Mouse (Mus musculus): ENCODE data around the gene Tmem163. TPM values are rescaled to one million over a fixed set of nuclear protein-coding genes. Genes with fewer than 3 reads are reported as not detected.

Gene Tmem163
- total and polyA plus RNA-seq, 3 experiments = not detected

GRCm38 (mm10) chr1:127511362-127511761, 168.0 kb downstream of the Tmem163 start:
- no peaks in the 10 kb centered on the region for H3K79me2 ChIP-seq (ENCODE audit: control insufficient read depth, insufficient read depth, low read length, poor library complexity)
- H3K27me3 ChIP-seq (ENCODE audit: control insufficient read depth in 1 of 2, insufficient read depth in 2 of 2, low read length in 2 of 2) = peaks cover 0 to 1% of the 10 kb centered on the region in 2 experiments; a peak in 1 of 4 replicates
- H3K4me1 ChIP-seq (ENCODE audit: control insufficient read depth in 1 of 2, insufficient read depth in 2 of 2, low read length in 2 of 2) = no peaks in the 10 kb centered on the region
- no peaks in the 10 kb centered on the region for H3K36me3 ChIP-seq (ENCODE audit: control insufficient read depth in 1 of 2, insufficient read depth in 2 of 2, low read length in 2 of 2)
- no peak overlapping the region for H3K9ac ChIP-seq (ENCODE audit: control insufficient read depth, low read depth, low read length, poor library complexity, severe bottlenecking)
- H3K4me3 ChIP-seq (ENCODE audit: control insufficient read depth in 1 of 2, insufficient read depth in 1 of 2, low read depth in 2 of 2, low read length in 2 of 2) = no peak overlapping the region
- no peak for DNase-seq (ENCODE audit: low read depth, low spot score)
- H3K27ac ChIP-seq (ENCODE audit: control insufficient read depth, low read depth, low read length) = no peak overlapping the region
- H3K9me3 ChIP-seq (replicated peaks; ENCODE audit: insufficient read depth, low read length) = no peaks in the 10 kb centered on the region
- TF ChIP-seq POLR2AphosphoS5 (IDR thresholded peaks at IDR 0.05; ENCODE audit: borderline replicate concordance, low read depth, low read length) (no peak), POLR2A (IDR thresholded peaks at IDR 0.05; ENCODE audit: control insufficient read depth in 1 of 2, insufficient read depth in 1 of 2, low read depth in 1 of 2, low read length in 2 of 2, poor library complexity in 1 of 2) (no peak), TBP (IDR thresholded peaks at IDR 0.05; ENCODE audit: low read depth, low read length) (no peak), SMC3 (IDR thresholded peaks at IDR 0.05; ENCODE audit: low read depth, low read length) (no peak), MEF2A (IDR thresholded peaks at IDR 0.05; ENCODE audit: extremely low read depth, insufficient replicate concordance, low read depth, low read length, poor library complexity, severe bottlenecking) (no peak), NELFE (IDR thresholded peaks at IDR 0.05; ENCODE audit: low read depth, low read length) (no peak), USF1 (IDR thresholded peaks at IDR 0.05; ENCODE audit: low read depth, low read length) (no peak), CTCF (IDR thresholded peaks at IDR 0.05 in 2 of 3, conservative IDR thresholded peaks at IDR 0.05 in 1 of 3; ENCODE audit: control insufficient read depth in 1 of 3, insufficient read depth in 1 of 3, low read depth in 2 of 3, low read length in 3 of 3, poor library complexity in 1 of 3, severe bottlenecking in 1 of 3) (no peak), SIN3A (IDR thresholded peaks at IDR 0.05; ENCODE audit: low read length) (no peak), RAD21 (IDR thresholded peaks at IDR 0.05; ENCODE audit: low read depth, low read length) (no peak), ETS1 (IDR thresholded peaks at IDR 0.05; ENCODE audit: low read depth, low read length) (no peak), EP300 (IDR thresholded peaks at IDR 0.05; ENCODE audit: low read depth in 1 of 2, low read length in 2 of 2) (no peak), TAL1 (IDR thresholded peaks at IDR 0.05; ENCODE audit: low read length) (no peak), NRF1 (IDR thresholded peaks at IDR 0.05; ENCODE audit: insufficient read depth, low read depth, low read length, poor library complexity, severe bottlenecking) (no peak)

GRCm38 (mm10) chr1:127508921-127509320, 170.4 kb downstream of the Tmem163 start:
- TF ChIP-seq CHD2 (IDR thresholded peaks at IDR 0.05; ENCODE audit: low read length) (no peak), CHD1 (IDR thresholded peaks at IDR 0.05; ENCODE audit: low read depth, low read length) (no peak), RAD21 (IDR thresholded peaks at IDR 0.05; ENCODE audit: low read depth, low read length) (no peak), ZC3H11A (IDR thresholded peaks at IDR 0.05; ENCODE audit: low read depth, low read length) (no peak), POLR2AphosphoS2 (IDR thresholded peaks at IDR 0.05; ENCODE audit: low read length) (no peak), MXI1 (IDR thresholded peaks at IDR 0.05; ENCODE audit: low read depth, low read length) (no peak), MYC (IDR thresholded peaks at IDR 0.05; ENCODE audit: low read depth, low read length) (no peak), E2F4 (IDR thresholded peaks at IDR 0.05; ENCODE audit: borderline replicate concordance, low read depth, low read length) (no peak), NRF1 (IDR thresholded peaks at IDR 0.05; ENCODE audit: insufficient read depth, low read depth, low read length, poor library complexity, severe bottlenecking) (no peak), CTCF (IDR thresholded peaks at IDR 0.05 in 2 of 3, conservative IDR thresholded peaks at IDR 0.05 in 1 of 3; ENCODE audit: control insufficient read depth in 1 of 3, insufficient read depth in 1 of 3, low read depth in 2 of 3, low read length in 3 of 3, poor library complexity in 1 of 3, severe bottlenecking in 1 of 3) (no peak), TAL1 (IDR thresholded peaks at IDR 0.05; ENCODE audit: low read length) (no peak), ZKSCAN1 (IDR thresholded peaks at IDR 0.05; ENCODE audit: low read depth, low read length) (no peak), GABPA (IDR thresholded peaks at IDR 0.05; ENCODE audit: low read depth, low read length) (no peak), HCFC1 (IDR thresholded peaks at IDR 0.05; ENCODE audit: low read depth, low read length) (no peak), EP300 (IDR thresholded peaks at IDR 0.05; ENCODE audit: low read depth in 1 of 2, low read length in 2 of 2) (no peak), MYB (IDR thresholded peaks at IDR 0.05; ENCODE audit: low read depth, low read length) (no peak), KAT2A (conservative IDR thresholded peaks at IDR 0.05; ENCODE audit: low read depth, low read length) (no peak), ZNF384 (IDR thresholded peaks at IDR 0.05; ENCODE audit: low read depth, low read length) (no peak), ZMIZ1 (IDR thresholded peaks at IDR 0.05; ENCODE audit: low read depth, low read length) (no peak), POLR2AphosphoS5 (IDR thresholded peaks at IDR 0.05; ENCODE audit: borderline replicate concordance, low read depth, low read length) (no peak)
- Histone ChIP-seq H3K9me3 (replicated peaks; ENCODE audit: insufficient read depth, low read length) (no peaks in the 10 kb centered on the region), H3K4me1 (ENCODE audit: control insufficient read depth in 1 of 2, insufficient read depth in 2 of 2, low read length in 2 of 2) (no peaks in the 10 kb centered on the region), H3K27ac (ENCODE audit: control insufficient read depth, low read depth, low read length) (no peak overlapping the region), H3K79me2 (ENCODE audit: control insufficient read depth, insufficient read depth, low read length, poor library complexity) (no peaks in the 10 kb centered on the region), H3K36me3 (ENCODE audit: control insufficient read depth in 1 of 2, insufficient read depth in 2 of 2, low read length in 2 of 2) (no peaks in the 10 kb centered on the region), H3K9ac (ENCODE audit: control insufficient read depth, low read depth, low read length, poor library complexity, severe bottlenecking) (no peak overlapping the region), H3K27me3 (ENCODE audit: control insufficient read depth in 1 of 2, insufficient read depth in 2 of 2, low read length in 2 of 2) (peaks cover 0 to 1% of the 10 kb centered on the region in 2 experiments; a peak in 1 of 4 replicates), H3K4me3 (ENCODE audit: control insufficient read depth in 1 of 2, insufficient read depth in 1 of 2, low read depth in 2 of 2, low read length in 2 of 2) (no peak overlapping the region)
- DNase-seq (ENCODE audit: low read depth, low spot score) = no peak
